Mouse (Mus musculus) heart, embryonic 12.5 days (tissue): ENCODE measurements around the gene Ephx1. TPM values are rescaled to one million over a fixed set of nuclear protein-coding genes. Genes with fewer than 3 reads are reported as not detected.
"Not testable (repeated sequence)": the region's sequence is repeated elsewhere in the genome, so short reads cannot be mapped to it uniquely, and the experiment has no call there.

ENCODE experiments used
- ATAC-seq: fragments of 200-750 bp; cut with Nextera tagmentation; 2 replicates; pipeline ENCODE4 v1.8.0; 2017; ENCODE audit warnings: moderate TSS enrichment, moderate library complexity; ENCODE audit not compliant: insufficient number of reproducible peaks, low FRiP score
- H3K27ac ChIP-seq: fragments of 300-500 bp; sonication (generic); 2 replicates; pipeline ENCODE4 v1.5.1; 2016; ENCODE audit warnings: mild to moderate bottlenecking, moderate library complexity; ENCODE audit not compliant: poor library complexity, severe bottlenecking
- H3K27me3 ChIP-seq: fragments of 300-500 bp; sonication (generic); replicated peaks from 2 replicates; pipeline ENCODE4 v1.6.1; 2016; ENCODE audit warnings: mild to moderate bottlenecking, moderate library complexity
- H3K36me3 ChIP-seq: fragments of 300-500 bp; sonication (generic); 2 replicates; pipeline ENCODE4 v1.6.1; 2016; ENCODE audit warnings: mild to moderate bottlenecking, moderate library complexity
- H3K4me1 ChIP-seq: fragments of 300-500 bp; sonication (generic); replicated peaks from 2 replicates; pipeline ENCODE4 v1.6.1; 2016; ENCODE audit warnings: mild to moderate bottlenecking
- H3K4me2 ChIP-seq: fragments of 300-500 bp; sonication (generic); 2 replicates; pipeline ENCODE4 v1.6.1; 2016; ENCODE audit warnings: mild to moderate bottlenecking, moderate library complexity
- H3K4me3 ChIP-seq: fragments of 300-500 bp; sonication (generic); 2 replicates; pipeline ENCODE4 v1.5.1; 2016; ENCODE audit warnings: mild to moderate bottlenecking
- H3K9ac ChIP-seq: fragments of 300-500 bp; sonication (generic); 2 replicates; pipeline ENCODE4 v1.6.1; 2016; ENCODE audit warnings: mild to moderate bottlenecking, moderate library complexity
- H3K9me3 ChIP-seq: fragments of 300-500 bp; sonication (generic); replicated peaks from 2 replicates; pipeline ENCODE4 v1.6.1; 2016; ENCODE audit warnings: mild to moderate bottlenecking, moderate library complexity
- WGBS: fragments of 180-500 bp; shearing (Covaris S2); methylation state at CpG from one replicate; pipeline ENCODE4 v1.1.7; 2016; 5-methylcytosine and 5-hydroxymethylcytosine counted together
- polyA plus RNA-seq: library from polyadenylated mRNA; unstranded; fragments of >200 nt; fragmentation: Nextera tagmentation; extraction: Ambion mirVana; gene quantifications from 2 replicates; pipeline ENCODE4 v1.2.1, GENCODE M21; 2016

Ephx1 gene
- polyA plus RNA-seq, 1 experiment from 2014 or later = 5.1 TPM

- H3K4me3 ChIP-seq = peak overlapping the region; percentile 43
- ATAC-seq = peak; percentile 86
- H3K27me3 ChIP-seq = peaks cover 47% of the 10 kb centered on the region
- H3K9me3 ChIP-seq, H3K27ac ChIP-seq, H3K36me3 ChIP-seq: not testable (repeated sequence)
- H3K4me1 ChIP-seq = peaks cover 17% of the 10 kb centered on the region
- 2% methylated on average over 40 of the region's 41 CpGs for WGBS
- H3K9ac ChIP-seq = peak overlapping the region; percentile 29; the same call in 1 of the 2 replicates
- H3K4me2 ChIP-seq = peak overlapping the region; percentile 72
Measured at GRCm38 (mm10) chr1:180936610-180937398, 83.9 kb downstream of the Ephx1 start.

DNA sequence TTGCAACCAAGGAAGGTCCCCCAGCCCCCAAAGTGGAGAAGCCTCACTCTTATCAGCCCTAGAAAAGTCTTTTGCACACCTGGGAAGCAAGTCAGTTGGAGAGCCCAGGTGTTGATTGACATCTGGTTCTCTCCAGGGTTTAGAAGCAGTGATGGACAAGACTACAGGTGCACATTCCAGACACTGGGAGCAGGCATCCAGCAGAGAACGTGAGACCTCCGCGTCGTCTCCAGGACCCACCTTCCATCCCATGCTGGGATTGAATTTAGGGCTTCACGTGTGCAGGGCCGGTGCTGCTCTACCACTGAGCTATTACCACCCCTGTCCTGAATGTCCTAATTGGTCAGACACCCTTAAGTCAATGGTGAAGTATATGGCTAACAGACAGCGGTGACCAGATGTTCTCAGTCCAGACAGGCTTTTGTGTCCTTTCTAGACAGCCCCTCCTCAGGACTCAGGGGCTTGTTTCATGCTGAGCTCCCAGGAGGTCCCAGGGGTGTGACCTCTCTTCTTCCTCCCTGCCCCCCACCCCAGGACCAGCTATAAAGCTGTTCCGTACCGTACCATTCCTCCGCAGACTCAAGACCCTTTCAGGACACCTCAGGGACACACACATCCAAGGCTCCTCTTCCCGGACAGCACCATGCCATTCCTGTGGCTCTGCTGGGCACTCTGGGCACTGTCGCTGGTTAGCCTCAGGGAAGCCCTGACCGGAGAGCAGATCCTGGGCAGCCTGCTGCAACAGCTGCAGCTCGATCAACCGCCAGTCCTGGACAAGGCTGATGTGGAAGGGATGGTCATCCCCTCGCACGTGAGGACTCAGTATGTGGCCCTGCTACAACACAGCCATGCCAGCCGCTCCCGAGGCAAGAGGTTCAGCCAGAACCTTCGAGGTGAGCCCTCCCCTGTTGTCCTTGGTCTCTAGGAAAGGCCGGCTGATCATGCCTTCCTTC, 86.0 kb downstream of the Ephx1 start, which contains the start of gene Lefty1:
Lefty1 (plus strand) TSS at position 556 of the 953 bp plus-strand sequence.
- Histone ChIP-seq H3K9me3 (no peaks in the 10 kb centered on the region; the same call in 1 of the 2 replicates), H3K27me3 (peaks cover 47% of the 10 kb centered on the region), H3K9ac (0 out of 2 replicates have a peak within 1 kb of the TSS, but pooled peaks have one; percentile 38), H3K4me3 (no peak within 1 kb of the TSS), H3K36me3 (no peaks in the 10 kb centered on the region), H3K27ac (no peak within 1 kb of the TSS), H3K4me2 (no peak within 1 kb of the TSS), H3K4me1 (0 out of 2 replicates have a peak, but pooled peaks cover 7% of the 10 kb centered on the region)
- 12% methylated on average over 21 of the region's 21 CpGs for WGBS
- no peak for ATAC-seq

DNA sequence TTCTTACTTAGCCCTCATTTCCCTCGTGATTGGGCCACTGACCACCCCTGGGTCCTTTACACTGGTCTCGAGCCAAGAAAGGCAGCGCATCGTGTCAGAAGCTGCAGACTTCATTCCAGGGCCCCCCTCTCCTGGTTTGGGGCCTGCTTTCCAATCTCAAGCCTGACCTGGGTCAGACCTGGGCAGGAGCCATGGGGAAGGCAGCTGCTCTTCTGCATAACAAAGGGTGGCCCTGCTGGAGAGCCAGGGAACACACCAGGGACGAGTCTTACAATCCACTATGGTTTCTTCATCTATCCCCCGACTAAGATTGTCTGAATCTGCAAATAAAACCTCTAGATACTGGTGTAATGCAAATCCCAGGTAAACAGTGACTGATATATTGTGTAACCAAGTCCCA, 87.0 kb downstream of the Ephx1 start:
- no peak for ATAC-seq

DNA sequence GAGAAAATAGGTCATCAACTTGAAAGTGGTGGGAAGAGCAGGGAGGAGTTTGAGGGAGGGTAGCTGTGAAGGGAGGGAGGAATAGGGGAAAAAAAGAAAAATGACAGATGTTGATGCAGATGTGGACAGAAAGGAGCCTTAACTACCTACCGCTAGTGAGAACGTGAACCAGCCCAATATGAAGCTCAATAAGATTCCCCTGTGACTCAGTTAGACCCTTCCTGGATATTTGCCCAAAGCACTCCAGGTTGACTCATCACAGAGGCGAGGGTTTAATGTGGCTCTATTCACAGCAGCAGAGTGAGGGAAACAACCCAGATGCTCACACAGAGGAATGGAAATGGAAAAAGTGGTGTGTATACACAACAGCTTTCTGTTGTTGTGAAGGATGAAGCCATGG, 89.6 kb downstream of the Ephx1 start:
- Histone ChIP-seq H3K27ac (no peak overlapping the region), H3K27me3 (peaks cover 38% of the 10 kb centered on the region), H3K4me3 (no peak overlapping the region), H3K9ac (no peak overlapping the region), H3K4me2 (no peak overlapping the region), H3K9me3 (no peaks in the 10 kb centered on the region; the same call in 1 of the 2 replicates), H3K4me1 (0 out of 2 replicates have a peak, but pooled peaks cover 7% of the 10 kb centered on the region), H3K36me3 (no peaks in the 10 kb centered on the region)
- WGBS = 66% methylated on average over 3 of the region's 3 CpGs
- no peak for ATAC-seq

More for the DNA sequence above, 87.0 kb downstream of the Ephx1 start:
- H3K27me3 ChIP-seq = peaks cover 47% of the 10 kb centered on the region
- H3K4me2 ChIP-seq = no peak overlapping the region
- WGBS = 21% methylated on average over 6 of the region's 6 CpGs
- H3K4me3 ChIP-seq = no peak overlapping the region
- 0 out of 2 replicates have a peak, but pooled peaks cover 7% of the 10 kb centered on the region for H3K4me1 ChIP-seq
- H3K9me3 ChIP-seq = no peaks in the 10 kb centered on the region; the same call in 1 of the 2 replicates
- H3K9ac ChIP-seq = 0 out of 2 replicates have a peak overlapping the region, but pooled peaks have one; percentile 38
- H3K27ac ChIP-seq = no peak overlapping the region
- H3K36me3 ChIP-seq = no peaks in the 10 kb centered on the region

- Histone ChIP-seq H3K36me3 (no peaks in the 10 kb centered on the region), H3K9ac (no peak overlapping the region), H3K27ac (no peak overlapping the region), H3K4me2 (no peak overlapping the region), H3K4me1 (0 out of 2 replicates have a peak, but pooled peaks cover 2% of the 10 kb centered on the region), H3K27me3 (peaks cover 23% of the 10 kb centered on the region), H3K9me3 (no peaks in the 10 kb centered on the region; the same call in 1 of the 2 replicates), H3K4me3 (no peak overlapping the region)
- 10% methylated on average over 2 of the region's 2 CpGs for WGBS
- no peak for ATAC-seq
Measured at GRCm38 (mm10) chr1:180929599-180929998, 91.1 kb downstream of the Ephx1 start.

GRCm38 (mm10) chr1:180926286-180926685, 94.4 kb downstream of the Ephx1 start:
- no peaks in the 10 kb centered on the region for H3K36me3 ChIP-seq
- no peaks in the 10 kb centered on the region for H3K4me1 ChIP-seq
- no peak overlapping the region for H3K4me2 ChIP-seq
- H3K27me3 ChIP-seq = 0 out of 2 replicates have a peak, but pooled peaks cover 6% of the 10 kb centered on the region
- WGBS = 66% methylated on average over 4 of the region's 4 CpGs
- no peak overlapping the region for H3K9ac ChIP-seq
- no peak overlapping the region for H3K27ac ChIP-seq
- H3K4me3 ChIP-seq = no peak overlapping the region
- no peak for ATAC-seq
- no peaks in the 10 kb centered on the region; the same call in 1 of the 2 replicates for H3K9me3 ChIP-seq

Other genes starting within 250 kb of the Ephx1 start
- 1,616 and 1,670 TPM in 2 replicates for gene H3f3a, start 207.0 kb downstream of the Ephx1 start, polyA plus RNA-seq
- 30.7 and 32.3 TPM in 2 replicates for gene Sde2, start 169.8 kb downstream of the Ephx1 start, polyA plus RNA-seq
- 0.15 TPM in 2 replicates for gene Lefty2, start 127.8 kb downstream of the Ephx1 start, polyA plus RNA-seq
- 52.2 and 58.2 TPM in 2 replicates for gene Pycr2, start 116.6 kb downstream of the Ephx1 start, polyA plus RNA-seq
- gene Lefty1, start 85.9 kb downstream of the Ephx1 start, polyA plus RNA-seq = 1.00 and 1.1 TPM in 2 replicates
- gene Tmem63a, start 78.6 kb downstream of the Ephx1 start, polyA plus RNA-seq = 10.2 and 10.6 TPM in 2 replicates
- gene 9130409I23Rik, start 30.3 kb upstream of the Ephx1 start, polyA plus RNA-seq = not detected in 2 replicates
- gene Nvl, start 123.3 kb upstream of the Ephx1 start, polyA plus RNA-seq = 21.4 and 22.6 TPM in 2 replicates
- 128 and 130 TPM in 2 replicates for gene Cnih4, start 123.8 kb upstream of the Ephx1 start, polyA plus RNA-seq
- 35.2 and 37.9 TPM in 2 replicates for gene Wdr26, start 191.1 kb upstream of the Ephx1 start, polyA plus RNA-seq